Mouse (Mus musculus) embryonic facial prominence, embryonic 11.5 days (tissue): ENCODE measurements around the gene Ank. TPM values are rescaled to one million over a fixed set of nuclear protein-coding genes. Genes with fewer than 3 reads are reported as not detected.
A peak's percentile ranks its signal among the peaks of the same experiment; 100 is the strongest.

ENCODE experiments used
- ATAC-seq: fragments of 200-750 bp; cut with Nextera tagmentation; replicated peaks from 2 replicates; pipeline ENCODE4 v1.8.0; 2017; ENCODE audit warnings: low read depth; ENCODE audit not compliant: insufficient number of reproducible peaks, low FRiP score, low TSS enrichment
- DNase-seq: peaks from one replicate; pipeline ENCODE4 v3.0.0-alpha.2; 2015; ENCODE audit warnings: low spot score
- H3K27ac ChIP-seq: fragments of 300-500 bp; sonication (generic); replicated peaks from 2 replicates; pipeline ENCODE4 v1.5.1; 2014; ENCODE audit warnings: mild to moderate bottlenecking, low read depth, low read length, control low read depth
- H3K27me3 ChIP-seq: fragments of 300-500 bp; sonication (generic); 2 replicates; pipeline ENCODE4 v1.6.1; 2014; ENCODE audit warnings: mild to moderate bottlenecking, low read length, moderate library complexity, mixed read lengths; ENCODE audit not compliant: control insufficient read depth, insufficient read depth
- H3K36me3 ChIP-seq: fragments of 300-500 bp; sonication (generic); replicated peaks from 2 replicates; pipeline ENCODE4 v1.6.1; 2014; ENCODE audit warnings: low read depth, mild to moderate bottlenecking, low read length, moderate library complexity, mixed read lengths; ENCODE audit not compliant: control insufficient read depth, insufficient read depth
- H3K4me1 ChIP-seq: fragments of 300-500 bp; sonication (generic); 2 replicates; pipeline ENCODE4 v1.6.1; 2014; ENCODE audit warnings: low read length, mixed read lengths; ENCODE audit not compliant: control insufficient read depth, insufficient read depth
- H3K4me2 ChIP-seq: fragments of 300-500 bp; sonication (generic); 2 replicates; pipeline ENCODE4 v1.6.1; 2014; ENCODE audit warnings: low read depth, mild to moderate bottlenecking, control low read depth, low read length, moderate library complexity
- H3K4me3 ChIP-seq: fragments of 300-500 bp; sonication (generic); 2 replicates; pipeline ENCODE4 v1.5.1; 2014; ENCODE audit warnings: low read depth, low read length, control low read depth
- H3K9ac ChIP-seq: fragments of 300-500 bp; sonication (generic); replicated peaks from 2 replicates; pipeline ENCODE4 v1.6.1; 2014; ENCODE audit warnings: mild to moderate bottlenecking, control low read depth, low read length
- H3K9me3 ChIP-seq: fragments of 300-500 bp; sonication (generic); replicated peaks from 2 replicates; pipeline ENCODE4 v1.6.1; 2016; ENCODE audit warnings: mild to moderate bottlenecking, low read length, inconsistent platforms, mixed read lengths; ENCODE audit not compliant: control insufficient read depth
- WGBS: fragments of 180-500 bp; shearing (Covaris S2); extraction: QIAGEN DNeasy Blood & Tissue Kit; methylation state at CpG from one replicate; pipeline ENCODE4 v1.1.7; 2014; 5-methylcytosine and 5-hydroxymethylcytosine counted together
- polyA plus RNA-seq: library from polyadenylated mRNA; unstranded; fragments of >200 nt; fragmentation: Nextera tagmentation; extraction: Ambion mirVana; gene quantifications from 2 replicates; pipeline ENCODE4 v1.2.1, GENCODE M21; 2014

Ank gene
- polyA plus RNA-seq, 1 experiment from 2014 or later: 8.1 TPM

DNA sequence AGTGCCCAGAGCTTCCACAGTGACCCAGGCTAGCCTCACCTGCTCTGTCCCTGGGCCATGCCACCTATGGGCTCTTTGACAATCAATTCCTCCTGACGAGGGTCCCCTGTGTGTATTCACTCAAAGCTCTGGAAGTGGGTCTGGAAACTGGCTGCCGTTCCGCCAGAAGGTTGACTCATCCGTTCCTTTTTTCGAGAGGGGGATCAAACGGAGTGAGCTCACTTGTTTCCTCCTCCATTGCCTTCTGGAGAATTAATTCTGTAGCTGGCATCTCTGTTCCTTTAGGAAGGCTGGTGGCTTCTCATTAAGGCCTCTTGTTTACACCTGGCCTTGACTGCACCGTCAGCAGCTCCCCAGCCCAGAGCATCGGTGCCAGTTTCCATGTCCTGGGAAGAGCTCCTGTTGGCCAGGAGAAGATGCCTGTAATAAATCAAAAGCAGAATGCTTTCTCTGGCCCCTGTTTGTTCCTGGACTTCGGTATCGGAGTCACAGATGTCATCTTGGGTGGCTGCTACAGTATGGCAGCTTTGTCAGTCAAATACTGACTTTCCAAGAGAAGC lies 99.2 kb downstream of the Ank start:
- no peak for DNase-seq
- H3K9me3 ChIP-seq: no peaks in the 10 kb centered on the region
- no peak overlapping the region for H3K9ac ChIP-seq
- H3K36me3 ChIP-seq: no peaks in the 10 kb centered on the region
- WGBS: 92% methylated on average over 10 of the region's 10 CpGs
- no peaks in the 10 kb centered on the region for H3K27me3 ChIP-seq
- H3K4me3 ChIP-seq: no peak overlapping the region
- no peak overlapping the region for H3K27ac ChIP-seq
- no peak for ATAC-seq
- no peak overlapping the region for H3K4me2 ChIP-seq
- H3K4me1 ChIP-seq: no peaks in the 10 kb centered on the region

DNA sequence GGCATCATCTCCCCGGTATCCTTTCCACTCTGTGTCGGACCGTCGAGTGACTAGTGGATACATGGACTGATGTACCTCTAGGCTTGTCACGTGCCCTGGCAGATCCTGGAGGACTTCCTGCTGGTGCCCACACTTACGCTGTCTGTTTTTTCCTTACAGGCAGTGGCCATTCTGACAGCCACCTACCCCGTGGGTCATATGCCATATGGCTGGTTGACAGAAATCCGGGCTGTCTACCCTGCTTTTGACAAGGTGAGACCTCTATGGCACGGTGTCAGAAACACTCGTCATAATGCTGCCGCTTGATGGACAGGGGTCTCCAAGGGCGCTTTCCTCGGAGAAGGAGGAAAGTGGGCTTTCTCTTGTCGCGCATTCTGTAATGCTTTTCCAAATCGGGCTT lies 100.9 kb downstream of the Ank start:
- Histone ChIP-seq H3K27me3 (no peaks in the 10 kb centered on the region), H3K9me3 (no peaks in the 10 kb centered on the region), H3K4me3 (no peak overlapping the region), H3K27ac (no peak overlapping the region), H3K4me2 (no peak overlapping the region), H3K4me1 (no peaks in the 10 kb centered on the region), H3K9ac (no peak overlapping the region), H3K36me3 (no peaks in the 10 kb centered on the region)
- 83% methylated on average over 16 of the region's 16 CpGs for WGBS
- ATAC-seq (no peak), DNase-seq (no peak)

DNA sequence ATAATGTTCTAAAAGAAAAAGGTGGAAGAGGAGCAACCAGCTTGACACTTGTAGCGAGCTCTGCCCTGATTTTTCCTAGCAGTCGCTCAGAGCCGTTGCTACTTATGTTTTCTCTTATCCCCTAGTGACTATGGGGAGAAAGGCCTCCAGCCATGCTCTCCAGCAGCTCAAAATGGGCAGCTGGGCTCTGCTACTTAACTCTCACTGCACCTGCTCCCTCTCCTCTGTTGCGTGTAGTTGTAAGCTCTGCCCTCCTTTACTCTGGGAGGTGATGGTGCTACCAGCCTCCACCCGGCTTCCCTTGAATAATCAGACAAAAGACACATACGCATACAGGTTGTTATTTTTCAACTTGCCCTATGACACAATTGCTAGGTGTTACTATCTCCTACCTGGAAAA lies 101.9 kb downstream of the Ank start:
- Histone ChIP-seq H3K4me2 (no peak overlapping the region), H3K9me3 (no peaks in the 10 kb centered on the region), H3K27me3 (no peaks in the 10 kb centered on the region), H3K4me3 (no peak overlapping the region), H3K27ac (no peak overlapping the region), H3K4me1 (no peaks in the 10 kb centered on the region), H3K9ac (no peak overlapping the region), H3K36me3 (no peaks in the 10 kb centered on the region)
- 89% methylated on average over 6 of the region's 6 CpGs for WGBS
- DNase-seq (no peak), ATAC-seq (no peak)

DNA sequence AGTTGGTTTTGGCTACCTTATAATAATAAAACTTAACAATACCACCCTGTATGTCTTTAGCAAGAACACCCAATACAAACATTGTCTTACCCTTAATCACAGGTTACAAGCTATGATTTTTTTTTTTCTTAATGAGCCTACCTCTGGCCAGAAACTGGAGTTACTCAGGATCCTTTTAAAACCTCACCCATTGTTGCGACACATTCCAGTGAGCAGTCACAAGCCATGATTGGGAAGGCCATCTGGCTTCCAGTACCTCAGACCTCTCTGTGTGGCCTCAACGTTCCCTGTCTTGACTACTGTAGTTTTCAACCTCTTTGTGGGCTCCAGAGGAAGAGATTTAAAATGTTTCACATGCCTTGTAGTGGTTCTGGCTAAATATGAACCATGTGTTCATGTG lies 103.4 kb downstream of the Ank start:
- Histone ChIP-seq H3K4me2 (no peak overlapping the region), H3K27ac (no peak overlapping the region), H3K4me1 (no peaks in the 10 kb centered on the region), H3K4me3 (no peak overlapping the region), H3K9ac (no peak overlapping the region), H3K27me3 (no peaks in the 10 kb centered on the region), H3K36me3 (no peaks in the 10 kb centered on the region), H3K9me3 (no peaks in the 10 kb centered on the region)
- peak; percentile 44 for DNase-seq
- WGBS: 46% methylated on average over 2 of the region's 2 CpGs
- no peak for ATAC-seq

DNA sequence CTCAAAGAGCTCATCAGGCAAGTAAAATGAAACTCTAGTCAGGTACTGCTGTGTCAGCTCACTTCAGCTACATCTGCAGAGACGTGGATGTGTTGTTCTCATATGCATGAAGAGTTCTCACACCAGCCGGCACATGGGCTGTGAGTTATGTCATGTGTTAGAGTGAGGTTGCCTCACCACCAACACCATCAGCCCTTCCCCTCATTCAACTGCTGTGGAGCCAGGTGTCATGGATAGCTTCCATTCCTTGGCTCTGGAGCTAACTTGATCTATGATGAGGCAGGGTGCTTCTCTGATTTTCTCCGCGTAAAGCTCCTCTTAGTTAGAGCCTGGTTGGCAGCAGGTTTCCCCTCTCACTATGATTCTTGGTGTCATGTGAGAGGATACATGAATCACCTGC lies 103.9 kb downstream of the Ank start:
- no peaks in the 10 kb centered on the region for H3K4me1 ChIP-seq
- no peaks in the 10 kb centered on the region for H3K36me3 ChIP-seq
- ATAC-seq (no peak), DNase-seq (no peak)
- H3K4me3 ChIP-seq: no peak overlapping the region
- no peak overlapping the region for H3K9ac ChIP-seq
- no peak overlapping the region for H3K4me2 ChIP-seq
- H3K27me3 ChIP-seq: no peaks in the 10 kb centered on the region
- H3K9me3 ChIP-seq: no peaks in the 10 kb centered on the region
- 82% methylated on average over 4 of the region's 4 CpGs for WGBS
- no peak overlapping the region for H3K27ac ChIP-seq

DNA sequence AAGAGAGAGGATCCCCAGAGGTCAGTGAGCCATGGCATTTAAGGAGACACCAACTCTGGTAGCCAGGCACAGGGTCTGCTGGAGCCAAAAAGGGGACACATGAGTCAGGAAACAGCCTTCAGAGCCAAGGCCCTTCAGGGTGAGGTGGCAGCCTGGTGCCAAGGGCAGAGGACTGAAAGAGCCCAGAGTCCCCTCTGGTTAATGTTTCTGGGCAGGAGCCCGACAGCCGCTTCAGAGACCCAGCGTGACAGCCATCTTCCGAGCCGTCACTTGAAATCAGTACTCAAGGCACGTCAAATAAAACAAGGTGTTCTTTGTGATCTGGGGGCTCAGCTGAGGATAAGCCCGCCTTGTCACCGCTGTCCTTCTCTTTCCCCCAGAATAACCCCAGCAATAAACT lies 104.7 kb downstream of the Ank start:
- Histone ChIP-seq H3K27ac (no peak overlapping the region), H3K9ac (no peak overlapping the region), H3K4me3 (no peak overlapping the region), H3K27me3 (no peaks in the 10 kb centered on the region), H3K4me2 (no peak overlapping the region), H3K36me3 (no peaks in the 10 kb centered on the region), H3K9me3 (no peaks in the 10 kb centered on the region), H3K4me1 (no peaks in the 10 kb centered on the region)
- ATAC-seq (no peak), DNase-seq (no peak)
- 82% methylated on average over 8 of the region's 8 CpGs for WGBS

DNA sequence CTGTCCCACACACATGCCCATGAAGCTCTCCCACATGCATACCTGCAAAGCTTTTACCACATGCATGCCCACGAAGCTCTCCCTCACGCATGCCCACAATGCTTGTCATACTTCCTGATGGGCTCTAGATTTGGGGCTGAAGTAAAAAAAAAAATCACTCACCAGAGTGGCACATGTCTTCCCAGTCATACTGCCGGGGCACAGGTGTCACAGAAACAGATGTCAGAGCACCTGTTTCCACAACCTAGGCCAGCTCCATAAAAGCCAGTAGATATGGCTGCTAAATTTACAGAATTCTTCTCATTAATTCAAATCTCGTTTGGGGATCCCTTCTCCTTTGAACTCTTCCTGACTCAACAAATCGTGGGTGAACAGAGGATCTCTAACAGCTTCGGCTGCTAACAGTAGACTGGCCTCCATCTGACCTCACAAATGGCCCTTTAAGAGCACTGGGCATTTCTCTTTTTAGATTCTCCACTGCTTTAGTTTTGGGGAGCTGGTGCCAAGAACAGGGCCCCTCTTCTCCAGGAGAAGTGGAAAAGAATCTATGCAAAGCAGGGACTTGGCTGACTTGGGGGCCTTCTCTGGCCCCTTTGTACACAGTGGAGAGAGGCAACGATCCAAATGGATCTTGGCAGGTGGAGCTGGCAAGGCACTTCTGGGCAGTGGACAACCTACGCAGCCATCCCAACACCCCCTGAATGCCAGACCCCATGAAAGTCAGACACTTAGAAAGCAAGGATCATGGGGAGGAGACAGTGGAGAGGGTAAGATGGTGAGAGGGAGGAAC lies 108.7 kb downstream of the Ank start:
- H3K9ac ChIP-seq: no peak overlapping the region
- no peaks in the 10 kb centered on the region for H3K9me3 ChIP-seq
- ATAC-seq (no peak), DNase-seq (no peak)
- no peaks in the 10 kb centered on the region for H3K4me1 ChIP-seq
- no peaks in the 10 kb centered on the region for H3K27me3 ChIP-seq
- H3K4me2 ChIP-seq: no peak overlapping the region
- 84% methylated on average over 8 of the region's 8 CpGs for WGBS
- no peak overlapping the region for H3K27ac ChIP-seq
- H3K36me3 ChIP-seq: no peaks in the 10 kb centered on the region
- no peak overlapping the region for H3K4me3 ChIP-seq

DNA sequence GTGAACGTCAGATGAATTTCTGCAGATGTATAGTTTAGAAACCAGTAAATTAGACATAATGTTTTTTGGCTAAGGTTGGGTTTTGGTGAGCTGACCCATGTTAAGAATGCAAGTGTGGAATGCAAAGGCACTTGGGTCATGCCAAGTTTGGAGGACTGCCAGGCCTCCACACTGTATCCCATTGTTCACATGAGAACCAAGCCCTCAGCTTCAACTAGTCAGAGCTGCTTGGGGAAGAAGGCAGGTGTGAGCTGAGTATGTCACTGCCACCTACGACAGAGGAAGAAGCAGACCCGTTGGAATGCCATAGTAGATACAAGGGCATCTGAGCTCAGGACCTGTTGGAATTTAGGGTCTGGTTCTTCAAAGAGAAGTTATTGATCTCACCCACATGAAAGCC lies 109.5 kb downstream of the Ank start:
- Histone ChIP-seq H3K4me3 (no peak overlapping the region), H3K9me3 (no peaks in the 10 kb centered on the region), H3K36me3 (no peaks in the 10 kb centered on the region), H3K4me2 (no peak overlapping the region), H3K27me3 (no peaks in the 10 kb centered on the region), H3K4me1 (no peaks in the 10 kb centered on the region), H3K27ac (no peak overlapping the region), H3K9ac (no peak overlapping the region)
- no peak for ATAC-seq
- 84% methylated on average over 3 of the region's 3 CpGs for WGBS
- DNase-seq: no peak
